Mouse (Mus musculus): ENCODE results near the gene Tmem121b. TPM values are rescaled to one million over a fixed set of nuclear protein-coding genes. Genes with fewer than 3 reads are reported as not detected.

Gene Tmem121b
- polyA plus RNA-seq, 1 experiment from 2014 or later: 0.25 TPM

DNA sequence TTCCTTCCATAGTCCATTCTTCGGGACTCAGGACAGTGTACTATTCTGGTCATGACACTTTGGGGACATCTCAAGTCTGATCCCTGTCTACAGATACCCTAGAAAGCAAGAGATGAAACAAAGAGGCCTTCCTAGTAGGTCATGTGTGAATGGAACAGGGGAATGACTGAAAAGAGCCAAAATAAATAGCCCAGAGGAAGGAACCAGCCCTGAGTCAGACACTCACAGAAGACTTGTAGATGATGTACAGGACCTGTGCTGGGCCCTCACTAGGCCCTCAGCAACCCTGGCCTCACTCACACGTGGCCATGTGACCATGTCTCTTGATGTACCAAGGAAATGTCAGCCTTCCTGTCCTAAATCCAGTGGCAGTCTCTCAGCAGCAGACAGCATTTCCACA is 4.1 kb downstream of the Tmem121b start:
- H3K4me1 ChIP-seq: peaks cover 28% of the 10 kb centered on the region
- no peak for DNase-seq (ENCODE audit: low spot score)
- H3K27ac ChIP-seq (replicated peaks): no peak overlapping the region
- H3K4me3 ChIP-seq: no peak overlapping the region
- H3K27me3 ChIP-seq (replicated peaks; ENCODE audit: low read depth, poor library complexity, severe bottlenecking): peaks cover 49% of the 10 kb centered on the region
- no peaks in the 10 kb centered on the region for H3K9me3 ChIP-seq
- no peaks in the 10 kb centered on the region for H3K36me3 ChIP-seq (replicated peaks)
- 70% methylated on average over 2 of the region's 2 CpGs for WGBS

DNA sequence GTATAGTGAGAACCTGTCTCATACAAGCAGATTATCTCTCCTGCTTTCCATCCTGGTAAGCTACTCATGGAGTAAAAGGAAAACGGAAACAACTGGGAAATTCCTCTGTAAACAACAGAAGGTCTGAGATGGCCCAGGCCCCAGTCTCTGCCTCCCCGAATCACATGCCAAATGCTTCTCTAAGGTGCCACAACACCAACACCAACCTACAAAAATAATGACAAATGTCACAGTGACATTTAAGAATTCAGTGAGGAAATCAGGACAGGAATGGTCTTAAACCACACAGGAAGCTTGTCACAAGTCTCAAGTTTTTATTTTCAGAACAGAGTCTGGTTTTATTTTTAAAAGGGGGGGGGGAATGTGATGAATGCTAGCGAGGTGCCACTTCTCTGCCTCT is 5.0 kb downstream of the Tmem121b start:
- no peak overlapping the region for H3K4me3 ChIP-seq
- H3K9me3 ChIP-seq: no peaks in the 10 kb centered on the region
- H3K4me1 ChIP-seq: peaks cover 21% of the 10 kb centered on the region
- H3K27ac ChIP-seq (replicated peaks): no peak overlapping the region
- DNase-seq (ENCODE audit: low spot score): no peak
- peaks cover 40% of the 10 kb centered on the region for H3K27me3 ChIP-seq (replicated peaks; ENCODE audit: low read depth, poor library complexity, severe bottlenecking)
- 79% methylated on average over 3 of the region's 3 CpGs for WGBS
- no peaks in the 10 kb centered on the region for H3K36me3 ChIP-seq (replicated peaks)

GRCm38 (mm10) chr6:120486051-120486510 is 7.5 kb downstream of the Tmem121b start:
- Histone ChIP-seq H3K9me3 (no peaks in the 10 kb centered on the region), H3K27ac (replicated peaks) (no peak overlapping the region), H3K36me3 (replicated peaks) (peaks cover 11% of the 10 kb centered on the region), H3K4me1 (no peaks in the 10 kb centered on the region; the same call in none of the 2 replicates), H3K4me3 (no peak overlapping the region), H3K27me3 (replicated peaks; ENCODE audit: low read depth, poor library complexity, severe bottlenecking) (peaks cover 15% of the 10 kb centered on the region)
- 62% methylated on average over 8 of the region's 8 CpGs for WGBS
- no peak for DNase-seq (ENCODE audit: low spot score)

- WGBS: 77% methylated on average over 3 of the region's 3 CpGs
- no peak for DNase-seq (ENCODE audit: low spot score)
- H3K27ac ChIP-seq (replicated peaks): no peak overlapping the region
- H3K4me3 ChIP-seq: no peak overlapping the region
- H3K36me3 ChIP-seq (replicated peaks): peaks cover 15% of the 10 kb centered on the region
- H3K4me1 ChIP-seq: no peaks in the 10 kb centered on the region; the same call in 1 of the 2 replicates
- H3K27me3 ChIP-seq (replicated peaks; ENCODE audit: low read depth, poor library complexity, severe bottlenecking): peaks cover 4% of the 10 kb centered on the region
- no peaks in the 10 kb centered on the region for H3K9me3 ChIP-seq
Observed at GRCm38 (mm10) chr6:120485038-120485437, 8.6 kb downstream of the Tmem121b start.

DNA sequence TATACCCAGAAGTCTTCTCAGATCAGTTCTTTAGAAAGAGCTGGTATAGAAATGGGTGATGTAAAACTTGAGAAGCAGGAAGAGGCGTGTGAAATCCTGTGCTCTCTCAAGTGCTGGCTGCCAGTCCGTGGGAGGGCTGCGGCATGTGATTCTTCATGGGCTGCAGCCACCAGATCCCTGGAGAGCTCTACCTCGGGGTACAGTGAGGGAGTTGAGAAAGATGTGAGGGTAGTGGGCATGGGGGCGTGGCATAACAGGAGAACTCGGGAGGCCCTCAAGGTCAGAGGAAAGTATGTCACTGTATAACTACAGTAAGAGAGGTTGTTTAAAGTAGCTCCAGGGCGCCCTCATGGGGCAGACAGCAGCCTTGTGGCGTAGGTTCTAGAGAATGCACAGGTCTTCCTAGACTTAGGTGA is 10.4 kb downstream of the Tmem121b start:
- Histone ChIP-seq H3K36me3 (replicated peaks) (peaks cover 15% of the 10 kb centered on the region), H3K27ac (replicated peaks) (no peak overlapping the region), H3K4me3 (no peak overlapping the region), H3K9me3 (no peaks in the 10 kb centered on the region), H3K27me3 (replicated peaks; ENCODE audit: low read depth, poor library complexity, severe bottlenecking) (no peaks in the 10 kb centered on the region; the same call in 1 of the 2 replicates), H3K4me1 (no peaks in the 10 kb centered on the region; the same call in 1 of the 2 replicates)
- WGBS: 39% methylated on average over 8 of the region's 8 CpGs
- peak; percentile 36 for DNase-seq (ENCODE audit: low spot score)

DNA sequence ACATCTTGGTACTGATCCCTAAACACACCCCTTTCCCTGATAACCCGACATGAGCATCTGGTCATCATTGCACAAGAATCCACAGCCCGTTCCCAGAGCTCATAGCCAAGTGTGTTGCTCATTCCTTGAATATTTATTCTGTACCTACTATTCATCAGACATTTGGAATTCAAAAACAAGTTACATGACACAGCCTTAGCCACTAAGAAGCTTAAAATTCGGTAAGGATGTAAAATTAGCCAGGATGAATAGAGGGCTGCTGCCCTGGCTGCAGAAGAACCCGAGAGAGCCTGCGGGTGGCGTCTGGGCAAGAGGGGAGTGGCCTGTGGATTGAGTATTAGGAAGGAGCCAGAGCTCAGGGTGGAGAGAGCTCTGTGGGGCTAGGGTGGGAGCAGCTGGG is 10.9 kb downstream of the Tmem121b start:
- Histone ChIP-seq H3K9me3 (no peaks in the 10 kb centered on the region), H3K4me3 (no peak overlapping the region), H3K36me3 (replicated peaks) (peaks cover 15% of the 10 kb centered on the region), H3K27ac (replicated peaks) (no peak overlapping the region), H3K4me1 (no peaks in the 10 kb centered on the region; the same call in 1 of the 2 replicates), H3K27me3 (replicated peaks; ENCODE audit: low read depth, poor library complexity, severe bottlenecking) (no peaks in the 10 kb centered on the region)
- WGBS: 46% methylated on average over 6 of the region's 6 CpGs
- DNase-seq (ENCODE audit: low spot score): no peak

DNA sequence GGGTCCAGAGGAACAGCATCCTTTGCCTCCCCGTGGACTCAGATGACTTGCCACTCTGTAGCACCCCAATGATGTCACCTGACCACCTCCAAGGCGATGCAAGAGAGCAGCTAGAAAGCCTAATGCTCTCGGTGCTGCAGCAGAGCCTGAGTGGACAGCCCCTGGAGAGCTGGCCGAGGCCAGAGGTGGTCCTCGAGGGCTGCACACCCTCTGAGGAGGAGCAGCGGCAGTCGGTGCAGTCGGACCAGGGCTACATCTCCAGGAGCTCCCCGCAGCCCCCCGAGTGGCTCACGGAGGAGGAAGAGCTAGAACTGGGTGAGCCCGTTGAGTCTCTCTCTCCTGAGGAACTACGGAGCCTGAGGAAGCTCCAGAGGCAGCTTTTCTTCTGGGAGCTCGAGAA is 11.6 kb downstream of the Tmem121b start:
- Histone ChIP-seq H3K27ac (replicated peaks) (no peak overlapping the region), H3K27me3 (replicated peaks; ENCODE audit: low read depth, poor library complexity, severe bottlenecking) (no peaks in the 10 kb centered on the region), H3K36me3 (replicated peaks) (peaks cover 15% of the 10 kb centered on the region), H3K9me3 (no peaks in the 10 kb centered on the region), H3K4me3 (no peak overlapping the region), H3K4me1 (no peaks in the 10 kb centered on the region; the same call in 1 of the 2 replicates)
- DNase-seq (ENCODE audit: low spot score): no peak
- WGBS: 90% methylated on average over 14 of the region's 14 CpGs

- no peaks in the 10 kb centered on the region; the same call in 1 of the 2 replicates for H3K4me1 ChIP-seq
- no peaks in the 10 kb centered on the region for H3K27me3 ChIP-seq (replicated peaks; ENCODE audit: low read depth, poor library complexity, severe bottlenecking)
- no peak overlapping the region for H3K4me3 ChIP-seq
- 90% methylated on average over 6 of the region's 6 CpGs for WGBS
- no peak for DNase-seq (ENCODE audit: low spot score)
- H3K36me3 ChIP-seq (replicated peaks): peaks cover 15% of the 10 kb centered on the region
- no peak overlapping the region for H3K27ac ChIP-seq (replicated peaks)
- no peaks in the 10 kb centered on the region for H3K9me3 ChIP-seq
Observed at GRCm38 (mm10) chr6:120481538-120481937, 12.1 kb downstream of the Tmem121b start.

- Histone ChIP-seq H3K36me3 (replicated peaks) (peaks cover 15% of the 10 kb centered on the region), H3K4me3 (no peak overlapping the region), H3K9me3 (no peaks in the 10 kb centered on the region), H3K4me1 (peaks cover under 1% of the 10 kb centered on the region; the same call in 1 of the 2 replicates), H3K27ac (replicated peaks) (no peak overlapping the region), H3K27me3 (replicated peaks; ENCODE audit: low read depth, poor library complexity, severe bottlenecking) (no peaks in the 10 kb centered on the region)
- no peak for DNase-seq (ENCODE audit: low spot score)
- WGBS: 92% methylated on average over 5 of the region's 5 CpGs
Observed at GRCm38 (mm10) chr6:120480361-120480760, 13.2 kb downstream of the Tmem121b start.

DNA sequence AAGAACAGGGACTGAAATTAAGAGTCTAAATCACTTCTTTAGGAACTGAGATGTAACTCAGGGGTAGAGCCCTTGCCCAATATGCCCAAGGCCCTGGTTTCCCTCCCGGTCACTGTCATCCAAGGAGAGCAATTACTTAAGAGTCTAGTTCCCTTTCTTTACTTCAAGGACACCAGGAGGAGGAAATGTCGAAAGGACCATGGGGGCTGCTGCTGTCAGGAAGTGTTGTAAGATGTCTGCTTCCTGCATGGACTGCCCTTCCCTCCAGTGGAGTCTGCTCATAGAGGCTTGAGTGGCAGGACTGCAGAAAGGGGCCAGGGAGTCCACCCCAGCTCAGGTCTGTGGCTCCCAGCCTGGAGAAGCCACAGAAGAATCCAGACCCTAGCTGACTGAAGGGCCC is 14.3 kb downstream of the Tmem121b start:
- H3K27ac ChIP-seq (replicated peaks): no peak overlapping the region
- H3K27me3 ChIP-seq (replicated peaks; ENCODE audit: low read depth, poor library complexity, severe bottlenecking): no peaks in the 10 kb centered on the region
- no peak for DNase-seq (ENCODE audit: low spot score)
- H3K4me1 ChIP-seq: peaks cover 3% of the 10 kb centered on the region; the same call in 1 of the 2 replicates
- H3K4me3 ChIP-seq: no peak overlapping the region
- peaks cover 15% of the 10 kb centered on the region for H3K36me3 ChIP-seq (replicated peaks)
- no peaks in the 10 kb centered on the region for H3K9me3 ChIP-seq
- 84% methylated on average over 2 of the region's 2 CpGs for whole genome bisulfite sequencing

DNA sequence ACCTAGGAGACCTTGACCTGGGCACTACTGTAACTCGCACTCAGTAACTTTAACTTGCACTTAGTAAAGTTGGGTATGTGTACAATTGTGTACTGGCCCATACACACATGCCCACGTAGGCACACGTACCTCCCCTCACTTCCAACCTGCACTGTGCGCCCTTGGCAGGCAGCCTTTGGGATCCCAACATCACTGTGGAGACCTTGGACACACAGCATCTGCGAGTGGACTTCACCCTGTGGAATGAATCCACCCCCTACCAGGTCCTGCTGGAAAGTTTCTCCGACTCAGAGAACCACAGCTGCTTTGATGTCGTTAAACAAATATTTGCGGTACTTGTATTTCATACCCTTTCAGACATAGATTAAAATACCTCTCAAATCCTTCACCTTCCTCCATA is 18.3 kb downstream of the Tmem121b start:
- Histone ChIP-seq H3K4me1 (peaks cover 28% of the 10 kb centered on the region), H3K27ac (replicated peaks) (no peak overlapping the region), H3K9me3 (no peaks in the 10 kb centered on the region), H3K27me3 (replicated peaks; ENCODE audit: low read depth, poor library complexity, severe bottlenecking) (no peaks in the 10 kb centered on the region), H3K36me3 (replicated peaks) (no peaks in the 10 kb centered on the region), H3K4me3 (no peak overlapping the region)
- 82% methylated on average over 8 of the region's 8 CpGs for WGBS
- DNase-seq (ENCODE audit: low spot score): no peak

GRCm38 (mm10) chr6:120473427-120473826 is 20.2 kb downstream of the Tmem121b start:
- Histone ChIP-seq H3K4me1 (peaks cover 28% of the 10 kb centered on the region), H3K36me3 (replicated peaks) (no peaks in the 10 kb centered on the region), H3K27ac (replicated peaks) (0 out of 2 replicates have a peak overlapping the region, but pooled peaks have one; percentile 12), H3K27me3 (replicated peaks; ENCODE audit: low read depth, poor library complexity, severe bottlenecking) (no peaks in the 10 kb centered on the region), H3K4me3 (no peak overlapping the region), H3K9me3 (no peaks in the 10 kb centered on the region)
- WGBS: 45% methylated on average over 5 of the region's 5 CpGs
- no peak for DNase-seq (ENCODE audit: low spot score)

DNA sequence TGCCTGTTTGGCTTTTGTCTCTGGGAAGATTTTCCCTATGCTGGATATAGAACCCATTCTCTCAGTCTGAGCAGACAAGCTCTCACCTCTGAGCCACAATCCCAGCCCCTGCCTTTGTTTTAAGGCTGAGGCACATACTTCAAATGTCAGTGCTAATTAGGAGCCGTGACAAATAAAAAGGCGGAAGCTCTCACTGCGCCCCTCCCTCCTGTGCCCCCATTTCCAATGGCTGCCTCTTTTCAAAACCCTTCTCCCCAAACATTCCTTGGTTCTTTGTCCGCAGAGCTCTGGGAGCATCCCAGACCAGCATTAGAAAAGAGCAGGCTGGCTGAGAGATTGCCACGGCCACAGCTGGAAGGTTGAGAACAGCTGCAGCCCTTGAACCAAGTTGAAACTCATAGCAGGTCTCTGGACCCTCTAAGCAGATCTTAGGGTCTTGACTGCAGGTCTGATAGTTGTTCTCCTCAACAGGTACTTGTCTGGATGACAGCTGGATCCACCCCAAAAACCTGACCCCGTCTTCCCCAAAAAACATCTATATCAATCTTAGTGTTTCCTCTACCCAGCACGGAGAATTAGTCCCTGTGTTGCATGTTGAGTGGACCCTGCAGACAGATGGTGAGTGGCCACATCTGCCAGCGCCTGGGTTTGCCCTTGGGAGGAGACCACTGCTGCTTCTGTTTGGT is 21.0 kb downstream of the Tmem121b start:
- H3K36me3 ChIP-seq (replicated peaks): no peaks in the 10 kb centered on the region
- H3K27ac ChIP-seq (replicated peaks): peak overlapping the region; percentile 70
- WGBS: 25% methylated on average over 8 of the region's 8 CpGs
- no peak overlapping the region for H3K4me3 ChIP-seq
- no peaks in the 10 kb centered on the region for H3K9me3 ChIP-seq
- H3K4me1 ChIP-seq: peaks cover 28% of the 10 kb centered on the region
- H3K27me3 ChIP-seq (replicated peaks; ENCODE audit: low read depth, poor library complexity, severe bottlenecking): no peaks in the 10 kb centered on the region
- no peak for DNase-seq (ENCODE audit: low spot score)
